Mouse (Mus musculus) layer of hippocampus, postnatal 10 days (tissue): ENCODE data around the gene Zfp398. TPM values are rescaled to one million over a fixed set of nuclear protein-coding genes. Genes with fewer than 3 reads are reported as not detected.
A peak's percentile ranks its signal among the peaks of the same experiment; 100 is the strongest.

Experiments used
- DNase-seq, 2 experiments: peaks; one replicate each; pipeline ENCODE4 v3.0.0; 2021; ENCODE audit warnings: low spot score in 2 of 2
- long read RNA-seq: library from polyadenylated mRNA; stranded (forward); transcript quantifications from one replicate; pipeline ENCODE4 v2.0.0, GENCODE M21; 2023
- total RNA-seq, 2 experiments: library from RNA; stranded (reverse); gene quantifications; 2 replicates each; pipeline ENCODE4 v1.2.3; 2021

The Zfp398 gene
- 10 to 100 TPM; 20.2 to 21.3 TPM for total RNA-seq
- long read RNA-seq, partial matches to known transcripts: 1 of 3 reads
- long read RNA-seq, other reads (novel, unspliced or antisense): 2 of 3 reads

DNA sequence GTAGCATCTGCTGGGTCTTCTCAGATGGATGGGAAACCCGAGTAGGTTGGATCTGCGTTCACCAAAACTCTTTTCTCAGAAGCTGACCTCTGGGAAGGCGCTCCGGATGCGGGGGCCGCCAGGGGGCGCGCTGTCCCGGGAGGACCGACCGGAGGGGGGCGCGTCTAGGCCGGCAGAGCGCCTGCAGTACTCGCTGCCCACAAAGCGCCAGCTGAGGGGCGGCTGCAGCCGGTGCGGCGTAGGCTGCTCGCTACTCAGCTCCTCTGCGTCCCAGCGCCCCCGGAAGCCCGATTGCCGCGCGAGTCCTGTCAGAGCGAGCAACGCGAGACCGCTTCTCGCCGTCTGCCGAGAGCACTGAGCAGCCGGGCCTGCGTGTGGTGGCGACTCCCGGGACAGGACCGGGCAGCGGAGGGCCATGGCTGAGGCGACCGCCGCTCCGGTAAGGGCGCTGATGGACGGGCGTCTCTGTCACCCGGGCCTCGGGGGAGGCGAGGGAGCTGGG, at the start of gene Zfp398:
Gene Zfp398, plus strand, starts transcription at position 180 of the 502 bp plus-strand sequence.
- peak; percentile 97 to 98 for DNase-seq

DNA sequence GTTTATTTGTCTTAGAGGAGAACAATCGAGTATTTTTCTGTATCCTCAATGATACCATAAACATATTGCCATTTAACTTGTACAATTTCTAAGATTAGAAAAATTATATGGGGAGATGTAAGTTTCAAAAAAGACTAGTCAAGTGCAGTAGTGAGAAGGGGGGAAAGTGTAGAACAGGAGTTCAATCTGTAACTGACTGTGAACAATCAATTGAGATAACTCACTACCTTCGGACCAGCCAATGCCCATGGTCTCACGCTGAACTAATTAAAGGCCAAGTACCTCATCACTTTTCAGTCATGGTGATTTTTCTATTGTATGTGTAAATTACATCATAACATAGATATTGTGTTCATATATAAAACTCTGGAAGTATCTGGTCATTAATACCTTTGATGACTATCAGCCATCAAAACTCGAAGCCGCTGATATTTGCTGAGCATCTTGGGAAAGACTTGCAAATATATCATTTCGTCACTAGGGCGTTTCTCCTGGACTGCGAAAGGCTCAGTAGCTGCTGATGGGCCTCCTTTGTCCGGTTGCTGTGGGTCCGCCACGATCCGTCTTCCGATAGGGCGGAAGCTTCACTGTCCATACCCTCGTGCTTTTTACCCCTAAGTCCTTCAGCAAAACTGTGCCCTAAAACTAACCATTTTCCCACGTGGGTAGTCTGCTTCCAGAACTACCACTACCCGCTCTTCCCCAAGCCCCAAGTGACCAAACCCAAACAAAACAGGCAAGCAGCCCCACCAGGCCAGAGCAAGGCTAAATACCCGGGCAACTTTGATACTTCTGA, 47.3 kb upstream of the Zfp398 start:
- peak; percentile 77 to 82 for DNase-seq

DNA sequence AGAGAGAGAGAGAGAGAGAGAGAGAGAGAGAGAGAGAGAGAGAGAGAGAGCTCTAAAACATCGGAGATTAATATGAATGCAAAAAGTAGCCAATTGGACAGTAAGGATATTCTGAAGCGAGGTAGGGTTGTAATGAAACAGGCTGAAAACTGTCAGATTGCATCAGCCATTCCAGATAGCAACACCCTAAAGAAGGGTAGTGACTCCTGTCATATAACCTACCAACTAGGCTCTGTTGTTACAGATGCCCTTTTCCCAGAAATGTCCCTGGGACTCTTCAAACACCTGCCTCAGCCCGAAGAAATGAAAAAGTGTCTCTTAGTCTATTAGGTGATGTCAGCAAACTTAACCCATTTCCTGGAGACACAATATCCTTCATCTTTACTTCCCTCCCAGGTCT, 46.6 kb upstream of the Zfp398 start:
- no peak for DNase-seq

DNA sequence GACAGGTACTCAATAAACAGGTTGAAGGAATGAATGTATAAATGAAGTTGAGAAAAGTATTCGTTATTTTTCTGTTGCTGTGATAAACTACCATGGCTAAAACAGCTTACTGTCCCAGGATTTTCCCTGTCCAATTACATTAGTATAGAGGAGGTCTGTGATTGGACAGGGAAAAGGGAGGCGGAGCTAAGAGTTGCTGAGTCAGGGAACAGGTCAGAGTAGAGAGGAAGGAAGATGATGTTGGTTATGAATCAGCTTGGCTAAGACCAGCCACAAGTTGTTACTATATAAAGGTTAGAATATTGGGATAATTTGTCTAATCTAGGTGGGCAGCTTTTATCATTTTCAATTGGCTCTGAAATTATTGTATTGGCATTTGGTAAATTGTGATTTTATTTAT, 44.7 kb upstream of the Zfp398 start:
- DNase-seq: no peak

DNA sequence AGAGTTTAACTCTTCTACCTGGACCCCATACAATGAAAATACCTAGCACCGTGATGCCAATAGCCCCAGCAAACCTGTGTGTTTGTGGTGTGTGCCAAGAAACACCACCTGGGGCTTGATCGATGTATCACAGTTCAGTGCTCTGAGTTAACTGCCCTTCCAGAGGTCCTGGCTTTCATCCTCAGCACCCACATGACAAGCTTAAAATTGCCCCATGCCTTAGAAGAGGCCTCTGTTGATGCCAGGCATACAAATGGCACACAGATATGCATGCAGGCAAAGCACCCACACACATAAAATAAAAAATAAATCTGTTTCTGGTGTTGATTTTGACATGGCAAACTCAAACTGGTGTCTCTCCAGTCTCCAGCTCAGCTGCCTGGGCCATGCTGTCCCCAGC, 42.9 kb upstream of the Zfp398 start:
- no peak for DNase-seq

DNA sequence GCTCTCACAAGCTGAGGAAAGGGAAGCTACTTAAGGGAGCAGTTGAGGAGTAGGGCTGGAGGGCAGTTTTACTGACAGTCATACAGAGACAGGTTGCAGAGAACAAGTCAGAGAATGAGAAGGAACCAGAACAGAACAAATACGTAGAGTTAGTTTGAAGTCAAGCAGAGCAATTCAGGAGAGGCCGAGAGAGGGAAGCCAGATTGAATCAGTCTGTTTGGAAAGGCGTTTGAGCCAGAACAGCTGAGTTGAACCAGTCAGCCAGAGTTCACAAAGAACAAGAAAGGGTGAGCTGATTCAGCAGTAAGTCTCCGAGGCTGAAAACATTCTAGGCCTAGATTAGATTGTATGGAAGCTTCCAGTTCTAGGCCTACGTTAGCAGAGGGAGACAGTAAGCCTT, 42.2 kb upstream of the Zfp398 start:
- DNase-seq: no peak

DNA sequence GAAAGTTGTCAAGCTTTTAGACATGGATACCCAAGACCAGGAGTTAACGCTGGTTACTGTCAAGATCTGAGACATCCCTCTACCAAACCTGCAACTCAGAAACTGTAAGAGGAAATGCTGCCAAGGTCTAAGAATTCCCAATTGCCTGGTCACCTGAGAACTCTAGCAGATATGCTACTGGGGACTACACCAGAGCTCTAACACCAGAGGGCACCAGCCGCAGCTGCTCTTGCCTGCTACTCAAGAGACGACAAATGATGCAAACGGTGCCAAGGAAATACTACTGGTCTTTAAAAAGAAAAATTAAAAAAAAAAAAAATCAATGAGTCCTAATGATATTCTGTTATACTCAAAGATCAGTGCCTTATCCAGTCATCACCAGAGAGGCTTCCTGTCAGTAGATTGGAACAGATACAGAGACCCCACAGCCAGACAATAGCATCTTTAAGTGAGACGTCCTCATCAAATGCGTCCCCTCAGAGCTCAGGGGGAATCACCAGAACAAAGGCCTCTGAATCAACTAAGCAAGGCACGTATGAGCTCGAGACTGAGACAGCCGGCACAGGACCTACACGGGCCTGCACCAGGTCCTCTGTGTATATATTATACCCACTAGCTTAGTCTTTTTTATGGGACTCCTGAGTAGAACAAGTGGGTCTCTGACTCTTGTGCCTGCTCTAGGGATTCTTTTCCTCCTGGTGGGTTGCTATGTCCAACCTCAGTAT, 41.2 kb upstream of the Zfp398 start:
- peak in 1 of 2 experiments; percentile 44 for DNase-seq

DNA sequence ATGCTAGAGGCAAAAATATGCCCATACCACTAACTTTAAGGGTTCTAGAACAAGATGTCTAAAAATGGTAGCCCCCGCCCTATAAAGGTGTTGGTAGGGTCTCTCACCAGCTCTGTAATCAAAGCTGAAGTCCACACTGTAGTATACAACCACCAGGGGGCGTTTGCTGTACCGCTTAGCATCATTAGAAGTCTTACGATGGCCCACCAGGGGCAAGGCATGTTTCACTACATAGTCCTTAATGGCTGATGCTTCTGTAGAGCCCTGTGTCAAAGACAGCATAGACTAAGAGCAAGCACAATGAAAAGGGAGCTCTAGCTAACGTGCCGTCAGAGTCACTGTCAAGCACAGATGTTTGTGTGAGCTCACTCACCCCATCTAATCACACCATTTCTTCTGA, 36.4 kb upstream of the Zfp398 start:
- peak; percentile 37 to 55 for DNase-seq

DNA sequence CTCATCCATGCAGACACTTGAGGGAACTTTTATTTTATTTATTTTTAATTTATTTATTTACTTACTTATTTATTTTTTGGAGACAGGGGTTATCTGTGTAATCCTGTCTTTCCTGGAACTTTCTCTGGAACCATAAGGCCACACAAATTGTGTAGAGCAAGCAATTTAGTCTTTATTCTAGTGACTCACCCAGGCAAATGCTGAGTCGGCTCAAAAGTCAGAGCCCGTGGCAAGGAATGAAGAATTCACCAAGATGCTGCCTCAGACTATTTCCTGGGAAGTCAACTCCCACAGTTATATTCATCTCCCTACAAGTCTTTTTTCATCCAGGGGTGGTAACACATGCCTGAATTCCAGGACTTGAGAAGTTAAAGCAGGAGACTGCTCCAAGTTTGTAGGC, 29.9 kb upstream of the Zfp398 start:
- no peak for DNase-seq

DNA sequence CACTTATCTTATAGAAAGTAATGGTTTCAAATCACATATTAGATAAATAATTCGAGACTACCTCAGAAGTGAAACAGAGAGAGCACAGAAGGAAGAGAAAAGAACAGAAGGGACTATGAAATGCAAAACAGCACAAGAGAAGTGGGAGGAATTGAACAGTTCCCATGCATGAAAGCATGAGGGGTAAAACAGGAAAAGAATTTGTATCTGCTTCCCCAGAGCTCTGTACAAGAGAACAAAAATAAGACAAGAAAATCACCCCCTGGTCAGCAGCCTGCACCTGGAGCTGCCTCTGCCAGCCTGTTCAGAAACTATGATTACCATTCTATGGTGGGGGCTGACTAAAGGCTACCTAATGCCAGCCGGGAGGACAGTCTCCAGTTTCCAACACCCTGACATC, 28.0 kb upstream of the Zfp398 start:
- no peak for DNase-seq

DNA sequence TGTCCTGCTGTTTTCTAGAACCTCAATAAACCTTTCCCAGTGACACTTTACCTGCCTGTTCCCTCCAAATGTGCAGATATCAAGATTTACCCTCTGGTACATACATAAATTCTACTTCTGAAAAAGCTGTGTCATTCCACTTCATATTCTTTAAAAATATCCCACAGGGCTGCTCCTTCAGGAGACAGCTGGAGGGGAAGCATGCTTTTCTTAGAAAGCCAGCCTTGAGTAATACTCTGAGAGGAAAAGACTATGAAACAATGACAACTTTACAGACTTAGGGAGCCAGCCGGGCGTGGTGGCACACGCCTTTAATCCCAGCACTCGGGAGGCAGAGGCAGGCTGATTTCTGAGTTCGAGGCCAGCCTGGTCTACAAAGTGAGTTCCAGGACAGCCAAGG, 26.9 kb upstream of the Zfp398 start:
- DNase-seq: no peak

DNA sequence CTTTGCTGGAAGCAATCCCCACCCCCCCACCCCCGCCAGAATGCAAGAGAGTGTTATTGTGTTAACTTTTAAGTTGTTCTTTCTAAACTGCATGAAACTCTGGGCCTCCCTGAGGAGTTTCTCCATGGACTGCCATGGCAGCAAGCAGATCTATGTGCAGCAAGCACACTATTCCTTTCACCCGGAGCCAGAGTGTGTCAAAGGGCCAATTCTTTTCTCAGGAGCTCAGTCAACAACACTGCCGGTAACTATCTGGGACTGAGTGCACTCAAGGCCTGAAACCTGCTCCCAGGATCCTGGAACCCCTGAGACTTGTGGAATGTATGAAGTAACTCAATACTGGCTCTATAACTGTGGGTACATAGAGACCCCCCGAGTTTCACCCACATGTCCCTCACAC, 26.4 kb upstream of the Zfp398 start:
- DNase-seq: no peak

DNA sequence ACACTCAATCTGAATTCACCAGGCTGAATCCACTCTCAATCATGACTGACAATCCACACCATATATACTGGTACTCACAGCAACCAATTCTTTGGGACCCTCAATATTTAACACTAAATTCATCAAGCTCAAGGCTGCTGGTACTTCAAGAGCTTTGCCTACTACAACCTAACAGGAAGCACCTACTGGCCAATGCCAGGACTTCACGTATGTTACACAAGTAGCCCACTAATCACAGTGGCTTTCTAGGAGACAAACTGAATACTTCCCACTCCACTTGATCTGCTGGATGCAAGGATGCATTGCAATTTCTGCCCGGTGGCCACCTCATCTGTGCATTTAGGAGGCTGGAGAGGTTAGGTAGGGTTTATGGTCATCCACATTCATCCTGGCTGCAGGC, 25.3 kb upstream of the Zfp398 start:
- no peak for DNase-seq

DNA sequence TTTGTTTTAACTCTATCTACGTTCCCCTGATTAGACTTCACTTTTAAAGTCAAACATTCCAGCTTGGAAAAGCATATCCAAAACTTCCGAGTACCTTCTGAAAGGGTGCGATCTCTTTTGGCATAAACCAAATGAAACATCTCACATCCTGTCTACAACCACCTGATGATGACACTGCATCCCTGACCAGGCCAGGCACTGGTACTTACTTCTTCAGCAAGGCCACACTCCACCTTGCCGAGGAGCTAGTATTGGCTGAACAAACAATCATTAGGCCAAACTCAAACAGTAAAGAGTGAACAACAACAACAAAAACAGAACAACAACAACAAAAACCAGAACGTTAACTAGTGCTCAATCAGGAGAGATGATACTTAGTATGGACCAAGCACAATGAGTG, 24.1 kb upstream of the Zfp398 start:
- no peak for DNase-seq

DNA sequence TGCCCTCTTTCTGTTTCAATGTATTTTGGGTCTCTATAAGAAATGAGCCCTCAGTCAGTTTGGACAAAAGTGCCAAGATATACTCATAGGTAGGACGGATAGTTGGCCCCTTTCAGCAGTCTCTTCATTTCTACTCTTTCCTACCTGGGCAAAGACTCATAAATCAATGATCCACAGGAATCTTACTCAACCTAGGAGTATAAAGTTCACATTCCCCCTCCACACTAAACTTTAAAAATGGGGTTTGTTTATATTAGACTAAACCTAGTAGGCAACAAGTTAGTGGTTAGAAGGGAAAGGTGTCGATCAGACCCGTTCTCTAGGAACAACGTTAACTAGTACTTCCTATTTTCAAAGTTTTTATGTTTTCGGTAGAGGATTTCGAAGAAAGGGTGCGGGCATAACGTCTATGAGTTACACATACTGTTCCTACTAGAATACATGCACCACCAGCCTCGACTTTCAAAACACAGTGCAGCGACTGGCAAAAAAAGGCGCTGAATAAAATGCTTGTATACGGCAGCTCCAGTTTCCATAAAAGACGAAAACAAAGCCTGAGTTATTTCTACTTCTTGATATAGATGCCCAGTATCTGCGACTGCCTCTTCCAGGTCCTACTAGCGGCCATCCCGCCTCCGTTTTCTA, 23.1 kb upstream of the Zfp398 start:
- no peak for DNase-seq

DNA sequence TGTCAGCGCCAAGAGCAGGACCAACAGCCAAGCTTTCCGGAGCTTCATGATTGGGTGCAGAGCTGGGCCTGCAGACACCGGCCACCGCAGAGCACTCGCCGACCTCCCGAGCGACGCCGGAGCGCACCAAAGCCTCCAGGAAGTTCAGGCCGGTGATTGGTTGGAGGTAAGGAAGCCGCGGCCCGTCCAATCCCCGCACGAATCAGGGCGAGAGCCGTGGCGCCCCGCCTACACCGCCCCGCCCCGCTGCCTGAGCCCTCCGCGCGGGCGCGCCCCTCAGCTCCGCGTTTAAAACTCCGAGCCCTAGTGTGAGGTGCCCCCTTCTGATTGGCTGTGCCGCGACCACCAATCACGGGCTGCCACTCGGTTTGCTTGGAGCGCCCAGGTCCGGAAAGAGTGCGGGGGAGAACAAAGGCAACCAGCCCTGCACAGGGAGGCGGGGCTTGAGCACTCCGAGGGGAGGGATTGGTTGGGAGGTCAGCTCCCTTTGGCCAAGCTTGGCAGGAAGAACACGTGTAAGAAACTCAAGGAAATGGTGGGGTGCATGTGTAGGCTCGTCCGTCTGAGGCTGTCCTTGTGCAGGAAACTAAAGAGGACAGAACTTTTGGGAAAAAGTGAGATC, 22.1 kb upstream of the Zfp398 start, which contains the start of gene Pdia4:
Gene Pdia4, minus strand, starts transcription at position 174 of the 622 bp plus-strand sequence.
- DNase-seq: peak; percentile 95 to 98

DNA sequence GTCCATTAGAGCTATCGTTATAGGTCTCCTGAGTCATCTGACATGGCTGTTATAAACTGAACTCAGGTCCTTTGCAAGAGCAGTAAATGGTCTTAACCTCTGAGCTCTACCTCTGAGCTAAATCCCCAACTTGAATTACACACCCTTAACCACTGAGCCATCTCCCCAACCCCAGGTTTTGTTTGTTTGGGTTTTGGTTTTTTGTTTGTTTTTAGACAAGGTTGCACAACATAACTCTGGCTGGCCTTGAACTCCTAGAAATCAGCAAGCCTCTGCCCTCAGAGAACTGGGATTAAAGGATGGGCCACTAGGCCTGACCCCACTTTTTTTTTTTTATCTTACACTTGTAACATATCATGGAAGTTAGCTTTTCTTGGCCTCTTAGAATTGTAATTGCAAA, 19.3 kb upstream of the Zfp398 start:
- DNase-seq: no peak

DNA sequence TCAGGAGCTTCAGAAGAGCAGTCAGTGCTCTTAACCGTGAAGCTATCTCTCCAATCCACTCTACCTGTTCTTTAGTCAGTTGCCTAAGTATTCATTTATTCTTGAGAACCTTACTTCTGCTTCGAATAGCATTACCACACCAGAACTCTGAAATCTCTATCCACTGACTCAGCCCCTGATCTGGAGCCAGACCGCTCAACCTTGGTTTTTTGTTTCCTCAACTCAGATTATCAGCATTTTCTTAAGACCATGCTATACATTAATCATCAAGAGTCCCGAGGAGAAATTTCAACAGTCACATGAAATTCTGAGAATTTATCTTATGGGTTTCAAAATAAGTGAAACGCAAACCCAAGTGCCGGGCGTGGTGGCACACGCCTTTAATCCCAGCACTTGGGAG, 16.7 kb upstream of the Zfp398 start:
- DNase-seq: no peak

DNA sequence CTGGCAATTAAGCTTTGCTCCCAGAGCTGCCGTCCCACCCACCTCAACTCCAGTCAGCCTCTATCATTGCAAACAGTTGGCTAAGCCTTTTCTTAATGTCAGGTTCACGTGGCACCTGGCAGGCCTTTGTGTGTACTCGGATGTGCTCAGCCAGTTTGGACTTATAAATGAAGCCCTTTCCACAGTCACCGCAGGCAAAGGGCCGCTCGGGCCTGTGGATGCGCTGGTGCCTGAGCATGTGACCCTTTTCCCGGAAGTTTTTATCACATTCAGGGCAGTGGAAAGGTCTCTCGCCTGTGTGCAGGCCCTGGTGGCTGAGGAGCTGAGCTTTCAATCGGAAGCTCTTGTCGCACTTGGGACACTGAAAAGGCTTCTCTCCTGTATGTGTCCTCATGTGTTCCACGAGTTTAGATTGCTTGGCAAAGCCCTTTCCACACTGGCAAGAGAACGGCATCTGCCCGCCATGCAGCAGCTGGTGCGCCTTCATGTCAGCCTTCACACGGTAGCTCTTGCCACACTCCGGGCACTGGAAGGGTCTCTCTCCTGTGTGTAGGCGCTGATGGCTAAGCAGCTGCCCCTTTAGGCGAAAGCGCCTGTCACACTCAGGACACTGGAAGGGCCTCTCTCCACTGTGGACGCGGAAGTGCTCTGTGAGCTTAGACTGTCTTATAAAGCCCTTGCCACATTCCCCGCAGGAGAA, 15.7 kb upstream of the Zfp398 start:
- peak; percentile 29 to 37 for DNase-seq

DNA sequence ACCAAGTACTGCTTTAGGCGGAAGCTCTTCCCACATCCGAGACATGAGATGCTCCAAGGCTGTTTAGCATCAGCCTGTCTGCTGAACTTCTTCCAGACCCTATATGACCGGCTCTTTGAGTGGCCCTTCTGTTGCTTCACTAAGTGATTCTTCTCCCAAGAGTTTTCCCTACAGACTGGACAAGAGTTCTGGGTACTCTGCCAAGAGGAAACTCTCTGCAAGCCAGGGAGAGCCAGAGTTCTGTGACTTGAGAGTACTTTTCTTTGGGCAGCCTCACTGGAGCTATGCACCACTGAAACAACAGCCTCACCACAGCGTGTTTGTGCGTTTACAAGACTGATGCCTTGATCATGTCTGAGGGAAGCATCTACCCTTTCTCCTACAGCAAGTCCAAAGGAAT, 14.2 kb upstream of the Zfp398 start:
- DNase-seq: no peak

DNA sequence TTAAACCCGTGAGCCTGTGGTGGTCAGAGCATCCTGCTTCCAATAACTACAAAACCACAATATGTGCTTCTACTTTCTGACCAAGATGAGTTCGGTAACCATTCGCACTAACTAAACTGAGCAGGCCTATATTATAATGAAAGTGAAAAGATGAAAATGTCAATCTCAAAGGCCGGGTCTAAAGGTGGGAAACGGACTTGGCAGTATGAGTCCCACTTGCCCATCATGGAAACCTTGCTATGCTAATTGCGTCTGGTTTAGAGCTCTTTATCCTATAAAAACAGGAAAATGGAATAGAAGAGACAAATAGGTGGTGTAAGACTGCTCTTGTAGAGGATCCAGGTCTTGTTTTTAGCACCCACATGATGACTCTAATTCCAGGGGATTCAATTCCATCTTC, 13.7 kb upstream of the Zfp398 start:
- DNase-seq: no peak
